Mouse (Mus musculus): ENCODE results near the gene Thada.

GRCm38 (mm10) chr17:84342299-84342817 is 123.6 kb downstream of the Thada start:
- TF ChIP-seq CTCF (IDR thresholded peaks at IDR 0.05; ENCODE audit: control insufficient read depth, insufficient read depth, low read length) (no peak), POLR2A (IDR thresholded peaks at IDR 0.05; ENCODE audit: borderline replicate concordance, control insufficient read depth, low read depth, low read length) (no peak)

Measured in bone marrow, adult 2 months (tissue).